Mouse (Mus musculus): ENCODE data around the gene Rpl36al.

- TF ChIP-seq CTCF (IDR thresholded peaks at IDR 0.05; ENCODE audit: low read depth, low read length) (no peak), POLR2A (IDR thresholded peaks at IDR 0.05; ENCODE audit: extremely low read depth, insufficient read depth, low read length) (no peak)
Observed at GRCm38 (mm10) chr12:69207396-69207795, 23.5 kb upstream of the Rpl36al start.

All from liver, adult 2 months (tissue).